ENCODE assay signal across 14 mouse cellular contexts in the genomic region with DNA sequence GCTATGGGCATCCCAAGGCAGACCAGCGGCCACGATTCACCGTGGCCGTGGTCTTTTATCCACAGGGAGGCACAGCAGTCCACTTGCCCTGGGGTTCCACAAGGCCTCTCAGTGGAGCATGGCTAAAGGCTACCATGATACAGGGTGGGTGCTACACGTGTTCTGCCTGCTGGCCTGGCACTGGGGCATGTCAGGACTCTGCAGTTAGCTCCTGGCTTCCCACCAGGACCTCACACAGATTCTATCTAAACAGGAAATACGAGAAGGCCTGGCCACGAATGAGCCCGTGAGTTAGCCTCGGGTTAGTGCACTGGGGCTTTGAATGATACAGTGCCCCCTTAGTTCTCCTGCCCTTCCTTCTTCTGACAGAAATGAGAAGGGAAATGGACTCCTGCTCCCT.
DNase-seq lines count a peak whose midpoint lies in the region; ATAC-seq and TF ChIP-seq lines count a peak whose summit lies in the region.
"Had no signal": no experiment of that assay in that cellular context is flagged by ENCODE, and none has a peak within 500 bp of the region (broad histone marks: within the 10 kb centered on the region; RNA-seq: fewer than 3 reads in every experiment).

No protein-coding gene starts in this region.

- no peak overlapping the region for H3K4me3 ChIP-seq in hindbrain, postnatal 0 days (ENCODE audit: low read length)
- no peak overlapping the region for H3K4me3 ChIP-seq in hindbrain, embryonic 12.5 days
- no peak overlapping the region for H3K4me3 ChIP-seq in midbrain, embryonic 11.5 days (ENCODE audit: low read depth, low read length)
- H3K4me3 ChIP-seq: liver, embryonic 13.5 days; midbrain, embryonic 15.5 days; neural tube, embryonic 15.5 days had no signal

- no peaks in the 10 kb centered on the region for H3K9me3 ChIP-seq in hindbrain, postnatal 0 days (ENCODE audit: low read length)
- H3K9me3 ChIP-seq in hindbrain, embryonic 12.5 days (replicated peaks) = no peaks in the 10 kb centered on the region
- no peaks in the 10 kb centered on the region for H3K9me3 ChIP-seq in midbrain, embryonic 11.5 days (ENCODE audit: control insufficient read depth, low read length)
- H3K9me3 ChIP-seq: liver, embryonic 13.5 days; midbrain, embryonic 15.5 days; neural tube, embryonic 15.5 days had no signal

- no peak overlapping the region for H3K27ac ChIP-seq in hindbrain, postnatal 0 days
- no peak overlapping the region for H3K27ac ChIP-seq in hindbrain, embryonic 12.5 days
- H3K27ac ChIP-seq in midbrain, embryonic 11.5 days (ENCODE audit: low read depth, low read length) = no peak overlapping the region
- H3K27ac ChIP-seq: liver, embryonic 13.5 days; midbrain, embryonic 15.5 days; neural tube, embryonic 15.5 days had no signal

- ATAC-seq in hindbrain, postnatal 0 days = 0 out of 2 replicates have a peak, but pooled peaks have one; percentile 32
- ATAC-seq in hindbrain, embryonic 12.5 days (ENCODE audit: low FRiP score) = no peak
- no peak for ATAC-seq in midbrain, embryonic 11.5 days (ENCODE audit: low FRiP score)
- ATAC-seq in cerebellum, adult (ENCODE audit: insufficient number of reproducible peaks, low FRiP score, low TSS enrichment) = no peak
- ATAC-seq: midbrain, embryonic 15.5 days had no signal

- TF ChIP-seq CTCF in hindbrain, postnatal 0 days (IDR thresholded peaks at IDR 0.05; ENCODE audit: low read depth) = no peak

- H3K4me2 ChIP-seq in hindbrain, postnatal 0 days (ENCODE audit: low read depth, low read length) = no peak overlapping the region
- no peak overlapping the region for H3K4me2 ChIP-seq in hindbrain, embryonic 12.5 days (replicated peaks)
- no peak overlapping the region for H3K4me2 ChIP-seq in midbrain, embryonic 11.5 days
- H3K4me2 ChIP-seq: liver, embryonic 13.5 days; midbrain, embryonic 15.5 days; neural tube, embryonic 15.5 days had no signal

- no peak overlapping the region for H3K9ac ChIP-seq in hindbrain, postnatal 0 days (replicated peaks; ENCODE audit: low read length)
- H3K9ac ChIP-seq in hindbrain, embryonic 12.5 days = no peak overlapping the region
- no peak overlapping the region for H3K9ac ChIP-seq in midbrain, embryonic 11.5 days (ENCODE audit: low read length)
- H3K9ac ChIP-seq: liver, embryonic 13.5 days; midbrain, embryonic 15.5 days; neural tube, embryonic 15.5 days had no signal

- no peaks in the 10 kb centered on the region; the same call in 1 of the 2 replicates for H3K36me3 ChIP-seq in hindbrain, postnatal 0 days (ENCODE audit: insufficient read depth, low read length)
- peaks cover 3% of the 10 kb centered on the region; the same call in 1 of the 2 replicates for H3K36me3 ChIP-seq in hindbrain, embryonic 12.5 days
- no peaks in the 10 kb centered on the region for H3K36me3 ChIP-seq in midbrain, embryonic 11.5 days (ENCODE audit: control insufficient read depth, insufficient read depth, low read length)
- H3K36me3 ChIP-seq: liver, embryonic 13.5 days; midbrain, embryonic 15.5 days had no signal

- no peaks in the 10 kb centered on the region for H3K27me3 ChIP-seq in hindbrain, postnatal 0 days (ENCODE audit: insufficient read depth, low read length)
- H3K27me3 ChIP-seq in hindbrain, embryonic 12.5 days = no peaks in the 10 kb centered on the region
- no peaks in the 10 kb centered on the region for H3K27me3 ChIP-seq in midbrain, embryonic 11.5 days (ENCODE audit: control insufficient read depth, insufficient read depth, low read length)
- H3K27me3 ChIP-seq: liver, embryonic 13.5 days; midbrain, embryonic 15.5 days; neural tube, embryonic 15.5 days had no signal

- 56% methylated on average over 9 of the region's 9 CpGs for WGBS in hindbrain, postnatal 0 days
- 65% methylated on average over 9 of the region's 9 CpGs for WGBS in hindbrain, embryonic 12.5 days
- 79% methylated on average over 9 of the region's 9 CpGs for WGBS in midbrain, embryonic 11.5 days

- H3K4me1 ChIP-seq in hindbrain, postnatal 0 days (ENCODE audit: insufficient read depth, low read length) = peaks cover 13% of the 10 kb centered on the region; the same call in 1 of the 2 replicates
- peaks cover 14% of the 10 kb centered on the region; the same call in 1 of the 2 replicates for H3K4me1 ChIP-seq in hindbrain, embryonic 12.5 days
- no peaks in the 10 kb centered on the region for H3K4me1 ChIP-seq in midbrain, embryonic 11.5 days (ENCODE audit: control insufficient read depth, insufficient read depth, low read length)

- DNase-seq in adrenal gland, adult (ENCODE audit: inconsistent age in 2 of 2, low spot score in 1 of 2) = peak; percentile 21 to 50
- DNase-seq in adrenal gland, postnatal 4 days (ENCODE audit: low spot score in 2 of 2) = no peak
- DNase-seq in hindbrain, postnatal 0 days (ENCODE audit: low spot score) = no peak
- peak; percentile 9 to 19 for DNase-seq in kidney, adult 8-10 months
- peak; percentile 62 for DNase-seq in lung, postnatal 10 days
- no peak for DNase-seq in midbrain, embryonic 11.5 days (ENCODE audit: low spot score, missing footprints)
- DNase-seq: adrenal gland, postnatal 14 days; cerebellum, adult 8-10 months; liver, embryonic 13.5 days; thymus, postnatal 14 days had no signal

Comparison
In these comparisons a context has a peak if more than half of its experiments do, and no peak if none do; other contexts are left out.
1. DNase-seq: peak in adrenal gland, adult (2 of 2), kidney, adult 8-10 months (2 of 2) and lung, postnatal 10 days (single experiment); none in adrenal gland, postnatal 4 days (0 of 2), hindbrain, postnatal 0 days (single experiment) and midbrain, embryonic 11.5 days (single experiment).